Mouse (Mus musculus): ENCODE measurements around the gene Serpinb6b.

DNA sequence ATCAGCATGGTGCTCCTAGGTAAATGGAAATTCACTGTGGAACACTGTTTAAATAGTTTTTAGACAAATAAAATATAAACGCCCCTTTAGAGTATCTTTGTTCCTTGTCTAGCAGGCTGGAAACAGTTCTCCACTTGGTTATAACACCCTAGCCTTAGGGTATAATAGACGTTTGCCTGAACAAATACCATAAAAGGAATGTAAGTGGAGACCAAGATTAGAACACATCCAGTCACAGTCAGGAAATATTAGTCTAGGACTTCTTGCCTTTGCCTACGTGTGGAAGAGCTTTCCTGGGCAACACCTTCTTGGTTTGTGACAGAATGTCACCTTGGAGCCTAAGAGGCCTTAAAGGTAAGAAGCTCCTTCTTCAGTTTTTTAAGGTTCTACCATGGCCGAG is 8.5 kb upstream of the Serpinb6b start:
- no peak for TF ChIP-seq CTCF (conservative IDR thresholded peaks at IDR 0.05; ENCODE audit: low read length)
- TF ChIP-seq POU5F1 (IDR thresholded peaks at IDR 0.05; ENCODE audit: borderline replicate concordance, low read length) = no peak
- TF ChIP-seq NANOG (IDR thresholded peaks at IDR 0.05; ENCODE audit: borderline replicate concordance, low read length) = no peak

Data from E14TG2a.4 (cell line).